8 mouse cellular contexts compared by ENCODE assay signal in genomic region chr9:115272451-115272850, GRCm38 (mm10). TPM values are rescaled to one million over a fixed set of nuclear protein-coding genes. Genes with fewer than 3 reads are reported as not detected.
DNase-seq lines count a peak whose midpoint lies in the region.

No protein-coding gene starts in this region.

- DNase-seq in adrenal gland, adult 8-10 months: peak; percentile 19
- DNase-seq in cerebellum, adult 9-11 months: peak; percentile 28
- DNase-seq in heart, adult 11 months: peak; percentile 97
- peak; percentile 43 for DNase-seq in kidney, adult 18-20 months
- peak; percentile 14 to 25 for DNase-seq in layer of hippocampus, postnatal 36 days
- DNase-seq in ovary, adult 18-20 months (ENCODE audit: low spot score): peak; percentile 31
- peak; percentile 35 to 78 for DNase-seq in spleen, postnatal 4 days (ENCODE audit: low spot score in 2 of 2)
- peak; percentile 23 to 32 for DNase-seq in urinary bladder, postnatal 36 days (ENCODE audit: low spot score in 2 of 2)

RNA-seq across cellular contexts. Expression of gene Stt3b, which starts 37.8 kb away (rescaled TPM):
- total RNA-seq in adrenal gland, adult 8-10 months (2022): 100 to 1,000 TPM; 119 to 143 (median 134) TPM
- 10 to 100 TPM; 85.0 to 87.8 TPM for total RNA-seq in layer of hippocampus, postnatal 36 days (2021)

Comparison
In these comparisons a context has a peak if more than half of its experiments do, and no peak if none do; other contexts are left out.
1. Peak in every context shown above with its lines: DNase-seq.
2. DNase-seq: peak in every context shown above with its lines; median percentile 97 in heart, adult 11 months; 56 in spleen, postnatal 4 days; 43 in kidney, adult 18-20 months; 31 in ovary, adult 18-20 months; 28 in cerebellum, adult 9-11 months; 28 in urinary bladder, postnatal 36 days; 20 in layer of hippocampus, postnatal 36 days; 19 in adrenal gland, adult 8-10 months.